Mouse (Mus musculus) small intestine, adult 2 months (tissue): ENCODE measurements around the gene Hipk2.

Experiments
- CTCF ChIP-seq: fragments of 200-500 bp; IDR thresholded peaks from 2 replicates; pipeline ENCODE4 v1.5.1; 2012; ENCODE audit warnings: low read depth, mild to moderate bottlenecking, control low read depth, inconsistent platforms, low read length, moderate library complexity, mixed read lengths; ENCODE audit not compliant: insufficient replicate concordance, insufficient read length; ENCODE audit errors: extremely low read depth
- POLR2A ChIP-seq: fragments of 200-500 bp; IDR thresholded peaks from 2 replicates; pipeline ENCODE4 v1.6.1; 2012; ENCODE audit warnings: low read depth, mild to moderate bottlenecking, control low read depth, inconsistent platforms, low read length, moderate library complexity

- TF ChIP-seq POLR2A (no peak), CTCF (no peak)
Measured at GRCm38 (mm10) chr6:38853561-38853992, 22.4 kb downstream of the Hipk2 start.
